Mouse (Mus musculus) cerebral cortex, adult 2 months (tissue): ENCODE results near the gene Birc5.

Experiments used
- WGBS: fragments of 180-500 bp; shearing (Covaris S2); methylation state at CpG from one replicate; pipeline ENCODE4 v1.1.7; 2018; 5-methylcytosine and 5-hydroxymethylcytosine counted together

Gene Birc5

DNA sequence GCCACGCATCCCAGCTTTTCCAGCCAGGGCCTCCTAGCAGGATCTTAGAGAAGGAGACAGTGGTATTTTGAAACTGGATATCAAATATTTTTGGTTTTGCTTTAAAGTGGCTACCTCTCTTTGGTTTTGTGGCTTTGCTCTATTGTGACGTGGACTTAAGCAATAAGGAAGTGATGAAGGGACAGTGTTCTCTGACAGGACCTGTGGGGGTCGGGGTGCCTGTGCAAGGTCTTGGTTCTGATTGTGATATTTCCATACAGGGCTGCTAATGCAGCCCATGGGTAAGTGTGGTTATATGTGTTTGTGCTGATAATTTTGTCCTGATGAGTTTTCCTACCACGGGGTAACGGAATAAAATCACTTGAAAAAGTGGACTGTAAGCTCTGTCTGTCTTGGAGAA, 6.3 kb downstream of the Birc5 start:
- 98% methylated on average over 5 of the region's 5 CpGs for WGBS

DNA sequence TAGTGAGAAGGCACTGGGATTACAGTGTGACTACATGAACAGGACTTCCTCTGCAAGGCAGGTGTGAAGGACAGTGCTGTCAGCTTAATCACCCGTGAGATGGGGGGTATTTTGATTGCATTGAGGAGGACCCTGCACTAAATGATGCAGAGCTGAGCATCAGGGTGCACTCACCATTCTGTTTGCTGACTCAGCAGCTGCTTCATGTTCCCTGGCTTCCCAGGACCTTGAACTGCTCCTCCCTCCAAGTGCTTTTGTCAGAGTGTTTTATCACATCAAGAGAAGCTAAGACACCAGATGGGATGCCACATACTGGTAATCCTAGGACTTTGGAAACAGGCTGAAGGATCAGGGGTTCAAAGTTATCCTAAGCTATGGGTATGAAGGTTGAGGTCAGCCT, 6.9 kb downstream of the Birc5 start:
- WGBS = 95% methylated on average over 1 of the region's 1 CpGs

DNA sequence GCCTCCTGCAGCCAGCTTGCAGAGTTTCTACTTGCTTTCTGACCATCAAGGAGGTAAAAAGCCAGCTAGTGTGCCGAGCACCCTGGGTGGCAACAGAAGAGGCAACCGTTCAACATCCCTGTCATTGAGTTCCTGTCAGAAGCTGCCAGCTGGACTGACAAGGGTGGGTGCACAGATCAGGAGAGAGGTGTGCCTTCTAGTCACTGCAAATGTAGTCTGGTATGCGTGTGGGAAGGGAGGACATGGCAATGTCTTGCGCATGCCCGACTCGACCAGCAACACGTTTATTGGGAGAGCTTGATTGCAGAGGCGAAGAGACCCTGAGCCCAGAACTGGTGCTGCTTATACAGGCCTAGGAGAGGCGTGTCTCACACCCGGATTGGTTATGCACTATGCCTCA, 8.4 kb downstream of the Birc5 start:
- WGBS = 95% methylated on average over 10 of the region's 10 CpGs

DNA sequence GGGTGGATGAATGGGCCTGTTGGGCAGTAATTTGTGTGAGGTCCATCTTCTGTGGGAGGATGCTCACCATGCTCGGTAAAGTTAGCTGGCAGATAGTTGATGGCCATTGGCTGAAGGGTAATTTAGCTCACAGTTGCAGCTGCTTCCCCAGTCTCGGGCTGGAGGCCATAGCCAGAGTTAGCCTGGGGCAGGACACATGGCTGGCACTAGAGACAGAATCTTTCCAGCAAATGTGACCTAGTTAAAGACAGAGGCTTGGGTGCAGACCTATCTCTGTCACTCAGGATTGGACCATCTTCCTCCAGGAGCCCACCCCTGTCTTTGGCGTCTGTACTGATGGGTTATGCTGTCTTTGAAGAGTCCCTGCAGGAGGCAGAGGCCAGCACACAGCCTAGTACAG, 9.3 kb downstream of the Birc5 start:
- WGBS = 74% methylated on average over 3 of the region's 3 CpGs

DNA sequence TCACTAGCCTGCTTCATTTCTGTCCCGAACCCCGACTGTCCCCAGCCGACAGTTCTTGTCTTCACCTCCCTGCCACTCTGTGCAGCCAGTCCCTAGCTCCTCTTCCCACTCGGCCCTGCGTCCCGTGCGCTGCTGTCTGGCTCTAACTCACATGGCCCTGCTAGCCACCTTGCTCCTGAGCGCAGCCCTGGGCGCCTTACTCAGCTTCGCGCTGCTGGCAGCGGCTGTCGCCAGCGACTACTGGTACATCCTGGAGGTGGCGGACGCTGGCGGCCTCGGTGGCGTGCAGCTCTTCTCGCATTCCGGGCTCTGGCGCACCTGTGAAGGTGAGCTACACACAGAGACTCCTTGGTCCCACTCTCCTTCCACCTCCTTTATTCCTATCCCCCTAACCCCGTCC, 11.6 kb downstream of the Birc5 start, which contains the start of gene Tmem235:
Gene Tmem235 (plus strand): TSS at position 152 of the 400 bp plus-strand sequence.
- 10% methylated on average over 23 of the region's 23 CpGs for WGBS

DNA sequence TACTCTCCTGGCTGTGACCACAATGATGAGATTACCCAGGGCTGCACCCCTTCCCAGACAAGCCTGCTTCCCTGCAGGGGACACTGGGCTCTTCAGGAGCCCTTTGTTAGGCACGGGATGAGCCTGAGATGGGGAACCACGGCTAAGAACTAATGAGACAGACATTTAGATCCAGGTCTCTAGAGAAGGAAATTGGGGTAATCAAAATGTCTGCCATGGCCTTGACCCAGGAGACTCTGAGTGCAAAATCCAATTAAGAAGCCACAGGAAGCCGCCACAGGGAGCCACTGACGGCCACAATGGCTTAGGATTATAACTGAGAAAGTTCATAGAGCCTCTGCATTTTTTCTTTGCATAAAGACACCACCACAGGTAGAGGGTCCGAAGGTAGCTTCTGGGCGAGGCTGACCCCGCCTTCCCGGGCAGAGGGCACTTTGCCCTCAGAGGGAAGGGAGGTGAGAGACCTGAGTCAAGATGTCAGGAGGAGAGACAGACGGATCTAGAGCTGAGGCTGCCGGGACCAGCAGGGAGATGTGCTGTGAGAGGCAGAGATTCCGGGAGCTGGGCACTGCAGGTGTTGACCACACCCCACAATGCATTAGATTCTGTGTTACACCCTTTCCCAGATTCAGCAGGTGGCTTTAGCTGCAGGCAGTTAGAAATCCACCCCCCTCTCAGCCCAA, 14.3 kb downstream of the Birc5 start:
- WGBS = 49% methylated on average over 11 of the region's 11 CpGs

DNA sequence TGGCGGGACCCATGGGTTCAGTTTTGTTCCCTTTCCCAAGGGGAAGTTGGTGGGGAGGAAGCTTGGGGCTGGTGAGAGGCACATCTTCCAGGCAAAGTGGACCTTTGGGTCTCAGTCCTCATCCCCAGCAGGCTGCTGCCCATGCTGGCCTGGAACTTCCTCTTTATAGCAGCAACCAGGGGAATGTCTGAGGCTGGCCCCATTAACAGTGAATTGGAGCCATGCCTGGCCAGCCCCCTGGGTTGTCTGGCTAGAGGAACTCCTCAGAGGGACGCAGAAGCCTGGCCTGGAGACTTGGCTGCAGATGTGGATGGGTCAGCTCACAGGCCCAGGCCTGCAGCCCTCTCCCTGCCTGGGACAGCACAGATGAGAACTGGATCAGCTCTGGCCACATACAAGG, 15.8 kb downstream of the Birc5 start:
- WGBS = 78% methylated on average over 2 of the region's 2 CpGs

DNA sequence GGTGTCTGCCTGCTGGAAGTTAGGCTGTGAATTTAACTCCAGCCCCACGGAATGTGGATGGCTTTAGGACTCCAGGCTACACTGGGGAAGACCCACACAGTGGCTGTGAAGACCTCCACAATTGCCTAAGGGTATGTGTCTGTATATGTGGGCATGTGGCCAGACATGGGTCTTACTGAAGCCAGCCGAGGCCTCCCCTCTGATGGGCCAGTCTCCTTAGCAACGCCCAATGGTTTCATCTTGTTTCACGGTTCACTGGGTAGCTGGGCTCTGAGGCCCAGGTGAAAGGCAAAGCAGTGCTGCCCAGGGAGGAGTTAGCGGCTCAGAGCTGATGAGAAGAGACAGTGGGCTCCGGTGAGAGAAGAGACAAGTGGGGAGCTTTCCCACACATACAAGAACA, 16.9 kb downstream of the Birc5 start:
- 48% methylated on average over 6 of the region's 6 CpGs for WGBS

DNA sequence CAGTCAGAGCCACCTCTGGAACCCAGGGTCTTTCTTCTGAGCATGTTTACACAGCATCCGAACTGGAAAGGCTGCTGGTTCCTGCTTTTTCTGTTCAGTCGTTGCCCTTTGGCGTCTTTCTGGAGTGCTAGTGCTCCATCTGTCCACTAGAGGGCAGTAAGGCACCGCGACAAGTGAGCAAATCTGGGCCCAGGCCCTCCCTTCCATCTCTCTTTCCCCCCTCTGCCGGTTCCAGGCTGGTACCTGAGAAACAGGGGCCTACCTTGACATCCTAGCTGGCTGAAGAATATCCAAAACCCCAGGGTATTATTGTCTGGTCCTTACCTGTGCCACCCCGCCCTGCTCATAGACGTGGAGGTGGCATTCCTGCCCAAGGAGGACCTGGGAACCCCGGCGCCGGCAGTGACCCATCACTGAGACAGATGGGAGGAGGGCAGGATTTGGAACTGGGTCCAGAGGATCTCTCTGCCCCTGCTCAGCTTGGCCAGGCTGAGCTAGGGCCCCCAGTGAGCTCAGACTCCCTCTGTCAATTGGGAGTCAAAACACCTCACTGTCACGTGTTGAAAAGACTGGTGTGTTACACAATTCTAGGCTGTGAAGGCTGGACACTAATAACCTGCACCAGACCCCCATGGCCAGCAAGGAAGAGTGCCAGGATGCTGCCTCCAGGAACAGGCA, 21.8 kb downstream of the Birc5 start:
- 28% methylated on average over 12 of the region's 12 CpGs for WGBS

DNA sequence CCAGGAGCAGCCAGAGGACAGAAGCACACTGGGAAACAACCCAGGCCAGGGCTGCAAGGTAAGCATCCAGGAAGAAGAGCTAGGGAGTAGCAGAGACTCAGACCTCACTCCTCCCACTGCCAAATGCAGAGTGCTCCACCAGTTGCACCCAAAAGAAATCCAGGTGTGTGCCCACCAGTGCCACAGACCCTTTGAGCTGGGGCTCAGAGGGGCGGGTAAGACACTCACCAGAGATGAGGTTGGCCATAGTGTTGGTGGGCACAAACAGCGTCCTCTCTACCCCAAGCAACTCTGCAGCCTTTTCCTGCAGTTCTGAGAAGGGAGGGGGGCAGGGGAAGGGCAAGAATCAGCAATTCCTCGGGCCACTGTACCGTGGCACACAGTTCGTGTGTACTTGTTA, 22.3 kb downstream of the Birc5 start:
- WGBS = 83% methylated on average over 5 of the region's 5 CpGs

DNA sequence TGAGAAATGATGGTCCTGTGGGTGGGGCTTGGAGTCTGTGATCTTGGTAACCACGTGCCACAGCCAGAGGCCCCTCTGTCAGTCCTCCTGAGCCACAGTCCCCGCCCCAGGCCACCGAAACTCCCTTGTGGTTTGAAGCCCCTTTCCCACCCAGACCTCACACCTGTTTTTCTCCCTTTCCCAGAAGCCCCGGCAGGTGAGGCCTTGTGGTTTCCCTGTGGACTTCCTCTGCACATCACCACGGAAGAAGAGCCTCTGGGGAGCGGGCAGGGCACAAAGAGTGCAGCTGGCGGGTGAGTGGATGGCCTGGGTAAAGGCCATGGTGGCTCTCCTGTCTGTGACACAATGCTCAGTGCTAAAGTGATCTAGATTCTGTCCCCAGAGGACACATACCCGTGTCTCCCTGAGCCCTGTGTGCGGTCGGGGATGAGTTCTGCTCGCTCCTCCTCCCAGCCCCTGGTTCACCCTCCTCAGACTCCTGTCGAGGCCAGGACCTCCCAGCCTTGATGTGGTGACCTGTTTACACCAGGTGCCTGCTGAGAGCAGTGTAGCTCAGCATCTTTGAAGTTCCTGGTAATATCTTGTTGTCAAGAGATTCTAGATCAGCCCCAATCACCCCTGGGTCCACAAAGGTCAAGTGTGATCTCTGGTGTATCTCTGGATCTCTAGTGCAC, 23.0 kb downstream of the Birc5 start:
- WGBS = 65% methylated on average over 12 of the region's 12 CpGs

DNA sequence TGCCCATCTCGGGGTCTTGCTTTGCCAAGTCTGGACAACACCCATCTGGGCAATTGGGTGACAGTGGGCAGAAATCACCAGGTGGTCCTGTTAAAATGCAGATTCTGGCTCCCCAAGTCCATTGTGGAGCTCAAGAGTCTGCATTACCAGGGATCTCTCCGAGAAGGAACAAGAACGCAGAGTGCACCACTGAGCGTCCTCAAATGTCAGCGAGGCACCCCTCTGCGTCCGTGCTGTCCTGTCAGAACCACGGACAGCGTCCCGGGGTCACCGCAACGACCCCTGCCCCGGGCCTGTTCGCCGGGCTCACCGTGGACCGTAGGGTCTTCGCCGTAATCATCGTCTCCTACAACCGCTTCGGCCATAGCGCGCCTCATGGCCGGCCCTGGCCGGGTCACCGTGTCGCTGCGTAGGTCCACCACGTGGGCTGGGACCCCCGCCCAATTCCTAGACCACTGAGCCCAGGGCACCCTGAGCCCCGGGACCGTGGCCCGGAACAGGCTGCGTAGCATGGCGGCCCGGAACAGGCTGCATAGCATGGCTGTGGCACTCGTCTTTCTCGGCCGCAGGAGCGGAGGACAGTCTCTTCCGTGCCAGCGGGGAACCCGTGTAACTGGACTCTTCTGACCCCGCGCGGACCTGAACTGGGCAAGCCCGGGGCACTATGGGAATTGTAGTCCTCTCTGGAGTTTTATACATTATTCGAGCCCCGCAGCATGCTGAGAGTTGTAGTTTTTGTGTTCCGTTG, 24.0 kb downstream of the Birc5 start, which contains the start of gene Tha1:
Gene Tha1 (minus strand): TSS at position 621 of the 748 bp plus-strand sequence.
- 2% methylated on average over 51 of the region's 51 CpGs for WGBS

DNA sequence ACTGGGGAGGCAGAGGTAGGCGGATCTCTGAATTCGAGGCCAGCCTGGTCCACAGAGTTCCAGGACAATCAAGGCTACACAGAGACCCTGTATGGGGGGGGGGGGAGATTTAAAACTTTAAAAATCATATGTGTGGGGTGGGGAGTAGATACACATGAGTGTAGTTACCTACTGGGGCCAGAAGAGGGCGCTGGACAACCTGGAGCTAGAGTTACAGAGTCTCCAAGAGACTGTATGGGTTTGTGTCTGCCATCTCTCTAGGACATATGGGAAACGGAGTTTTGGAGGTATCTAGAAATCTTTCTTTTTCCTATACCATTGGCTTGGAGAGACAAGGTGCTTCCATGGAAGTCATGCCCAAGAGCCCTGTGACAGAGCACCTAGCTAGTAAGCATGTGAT, 25.4 kb downstream of the Birc5 start:
- 60% methylated on average over 4 of the region's 4 CpGs for WGBS

DNA sequence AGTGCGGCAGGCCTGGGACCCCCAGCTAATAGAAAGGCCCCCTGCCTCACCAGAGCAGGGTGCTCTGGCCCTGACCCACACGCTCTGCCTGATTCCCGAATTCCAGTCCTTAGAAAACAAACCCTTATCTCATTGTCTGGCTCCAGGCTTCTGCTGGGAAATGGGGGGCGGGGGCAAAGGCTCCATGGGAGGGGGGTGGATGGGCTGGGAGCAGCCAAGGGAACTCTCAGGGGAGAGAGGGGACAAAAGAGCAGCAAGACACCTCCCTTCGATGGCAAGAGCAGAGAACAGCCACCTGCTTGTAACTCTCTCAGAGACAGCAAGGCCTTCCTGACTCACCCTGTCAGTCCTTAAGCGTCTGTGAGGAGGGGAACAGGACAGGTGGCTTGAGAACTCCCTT, 26.6 kb downstream of the Birc5 start:
- WGBS = 69% methylated on average over 6 of the region's 6 CpGs

DNA sequence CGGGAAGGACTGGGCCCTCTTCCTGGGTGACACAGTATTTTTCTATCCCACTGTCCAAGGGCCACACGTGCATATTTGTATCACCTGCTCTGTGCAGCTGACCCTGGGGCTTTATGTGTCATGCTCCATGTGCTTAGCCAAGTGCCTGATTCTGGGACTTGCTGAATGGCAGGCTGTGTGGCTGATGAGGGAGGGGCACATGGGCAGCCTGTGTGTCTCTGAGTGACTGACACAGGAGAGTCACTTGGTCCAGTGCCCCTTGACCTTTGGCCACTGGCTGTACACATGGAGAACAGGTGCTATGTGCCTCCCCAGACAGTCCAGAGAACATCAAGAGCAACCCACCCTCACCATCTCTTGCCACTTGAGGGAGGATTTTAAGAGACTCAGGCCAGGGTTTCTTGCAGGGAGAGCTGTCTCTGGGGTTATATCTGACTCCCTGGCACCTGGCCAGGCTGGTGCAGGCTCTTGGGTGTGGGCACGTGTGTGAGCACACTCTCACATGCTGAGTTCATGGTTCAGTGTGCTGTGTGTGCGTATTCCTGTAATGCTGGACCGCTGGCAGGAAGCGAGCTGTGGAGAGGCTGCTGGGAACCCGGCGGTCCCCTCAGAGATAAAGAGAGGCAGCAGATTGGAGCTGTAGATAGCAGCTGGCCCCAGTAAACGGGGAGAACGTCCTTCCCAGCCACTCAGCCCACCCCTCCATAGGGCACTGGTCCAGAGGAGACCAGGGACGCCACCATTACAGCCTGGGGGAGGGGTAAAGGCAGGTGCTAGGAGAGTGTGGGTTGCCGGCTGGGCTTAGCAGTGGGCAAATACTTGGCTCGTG, 29.1 kb downstream of the Birc5 start:
- WGBS = 16% methylated on average over 13 of the region's 13 CpGs

DNA sequence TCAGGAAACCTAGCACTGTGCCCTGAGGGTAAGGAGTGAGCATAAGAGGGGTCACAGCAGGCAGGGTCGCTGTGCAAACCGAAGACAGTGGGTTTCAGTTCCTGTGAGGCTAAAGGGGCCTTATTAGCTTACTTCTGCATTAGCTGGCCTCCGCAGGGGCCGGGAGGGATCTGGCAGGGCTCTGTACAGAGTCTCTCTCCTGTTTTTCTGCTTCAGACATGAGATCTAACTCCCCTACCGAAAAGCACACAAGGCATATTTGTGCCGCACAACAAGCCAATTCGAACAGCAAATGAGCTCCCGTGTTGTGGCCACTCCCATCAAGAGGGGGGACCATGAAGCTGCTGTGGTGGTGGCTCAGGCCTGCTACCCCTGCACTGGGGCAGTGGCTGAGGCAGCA, 29.8 kb downstream of the Birc5 start:
- WGBS = 34% methylated on average over 8 of the region's 8 CpGs

DNA sequence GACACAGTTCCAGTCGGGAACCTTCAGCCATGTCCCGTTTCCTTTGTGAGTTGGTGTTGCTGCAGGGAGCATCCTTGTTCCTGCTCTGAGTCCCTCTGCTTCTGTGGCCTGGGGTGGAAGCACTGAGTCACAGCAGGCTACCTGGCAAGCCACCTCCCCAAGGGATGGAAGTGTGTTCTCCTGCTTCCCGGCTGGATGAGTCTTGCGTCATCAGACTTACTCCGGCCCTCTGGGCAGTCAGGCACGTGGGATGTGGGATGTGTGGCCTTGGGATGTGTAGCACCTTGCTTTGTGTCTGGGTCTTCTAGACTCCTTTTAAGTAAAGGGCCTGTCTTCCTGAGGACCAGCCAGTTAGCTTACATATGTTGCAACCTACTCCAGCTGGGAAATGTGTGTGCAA, 30.6 kb downstream of the Birc5 start:
- WGBS = 95% methylated on average over 6 of the region's 6 CpGs

DNA sequence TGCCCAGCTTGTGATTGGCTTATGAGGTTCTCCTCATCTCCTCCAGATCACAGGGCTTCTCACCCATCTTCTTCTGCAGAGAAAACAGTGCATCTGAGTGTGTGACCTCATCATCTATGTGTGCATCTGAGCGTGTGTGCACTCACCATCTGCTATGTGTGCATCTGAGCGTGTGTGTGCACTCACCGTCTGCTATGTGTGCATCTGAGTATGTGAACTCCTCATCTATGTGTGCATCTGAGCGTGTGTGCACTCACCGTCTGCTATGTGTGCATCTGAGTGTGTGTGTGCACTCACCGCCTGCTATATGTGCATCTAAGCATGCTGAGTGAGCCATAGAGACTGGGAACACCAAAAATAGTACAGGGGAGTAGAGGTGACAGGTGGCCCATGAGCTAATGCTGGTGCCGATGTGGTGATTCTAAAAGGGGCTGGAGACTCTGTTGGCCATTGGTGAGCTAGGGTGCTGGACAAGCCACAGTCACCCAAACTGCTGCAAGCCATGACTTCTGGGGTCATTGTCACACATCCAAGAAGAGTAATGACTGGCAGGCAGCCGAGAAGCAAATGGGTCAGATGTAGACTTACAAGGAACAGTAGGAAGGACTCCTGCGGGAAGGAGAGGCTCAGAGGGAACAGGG, 31.4 kb downstream of the Birc5 start:
- WGBS = 90% methylated on average over 9 of the region's 9 CpGs

DNA sequence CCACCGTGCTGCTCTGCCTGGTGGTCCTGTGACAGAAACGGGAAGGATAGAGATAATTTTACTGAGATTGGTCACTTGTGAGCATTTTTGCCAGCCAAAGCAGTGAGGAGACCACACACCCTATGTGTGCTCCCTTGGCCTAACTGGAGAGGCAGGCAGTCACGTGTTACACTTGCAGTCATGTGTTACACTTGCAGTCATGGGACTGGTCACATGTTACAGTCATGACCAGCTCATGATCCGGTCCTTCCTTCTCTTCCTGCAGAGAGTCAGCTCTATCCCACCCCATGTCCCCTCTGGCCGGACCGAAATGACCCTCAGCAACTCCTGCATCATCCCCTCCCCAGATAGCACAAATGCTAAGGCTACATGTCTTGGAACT, 31.9 kb downstream of the Birc5 start:
- WGBS = 82% methylated on average over 6 of the region's 6 CpGs

DNA sequence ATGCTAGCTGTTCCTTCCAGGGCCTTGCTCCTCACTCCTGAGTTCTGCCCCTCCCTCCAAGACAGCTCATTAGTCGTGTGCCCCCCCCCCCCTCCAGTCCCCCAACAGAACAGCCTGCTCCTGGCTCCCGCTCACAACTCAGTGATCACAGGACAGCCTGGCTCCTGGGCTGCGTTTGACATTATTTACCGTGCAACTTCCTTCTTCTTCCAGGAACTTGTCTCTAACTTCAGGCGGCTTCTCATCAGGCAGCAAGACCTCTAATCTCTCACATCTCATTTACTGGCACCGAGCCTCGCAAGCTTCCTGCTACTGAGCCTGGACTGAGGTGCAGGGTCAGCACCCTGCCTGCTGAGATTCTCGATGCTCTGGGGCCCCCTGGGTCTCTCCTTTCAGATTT, 32.7 kb downstream of the Birc5 start:
- 48% methylated on average over 8 of the region's 8 CpGs for WGBS

DNA sequence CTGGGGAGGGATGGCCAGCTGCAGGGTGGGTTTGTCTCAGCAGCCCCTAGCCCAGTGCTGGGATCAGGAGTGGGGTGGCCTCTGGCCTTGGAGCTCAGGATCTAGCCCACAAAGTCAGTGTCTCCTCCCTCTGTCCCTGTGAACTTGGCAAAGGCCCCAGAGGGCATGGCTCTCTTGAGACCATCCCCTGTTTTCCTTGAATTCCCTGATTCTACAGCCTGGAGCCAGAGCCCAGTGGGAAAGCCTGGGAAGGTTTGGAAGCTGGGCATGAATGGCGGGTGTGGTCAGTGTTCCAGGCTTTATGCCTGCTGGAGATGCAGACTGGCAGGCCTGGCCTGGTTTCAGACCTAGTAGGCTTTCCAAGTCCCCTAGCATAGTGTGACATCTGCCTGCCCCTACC, 33.2 kb downstream of the Birc5 start:
- 88% methylated on average over 1 of the region's 1 CpGs for WGBS
